Mouse (Mus musculus) 3134 (cell line): ENCODE measurements around the gene 1110051M20Rik.

Experiments used
- DNase-seq: peaks from one replicate; pipeline ENCODE4 v3.0.0-alpha.2; 2011; ENCODE audit warnings: low spot score; ENCODE audit not compliant: insufficient read length; ENCODE audit errors: extremely low read depth

1110051M20Rik gene

GRCm38 (mm10) chr2:91268706-91269105, 175.8 kb downstream of the 1110051M20Rik start:
- no peak for DNase-seq

GRCm38 (mm10) chr2:91268042-91268441, 176.5 kb downstream of the 1110051M20Rik start:
- no peak for DNase-seq

- DNase-seq, result peak; percentile 97
Measured at GRCm38 (mm10) chr2:91264711-91265681, 179.5 kb downstream of the 1110051M20Rik start, which contains the start of gene Arfgap2. Gene Arfgap2, plus strand, starts transcription at chr2:91264974.

- no peak for DNase-seq
Measured at GRCm38 (mm10) chr2:91263692-91264660, 180.5 kb downstream of the 1110051M20Rik start.

- no peak for DNase-seq
Measured at GRCm38 (mm10) chr2:91259493-91259892, 185.0 kb downstream of the 1110051M20Rik start.

- no peak for DNase-seq
Measured at GRCm38 (mm10) chr2:91258830-91259229, 185.7 kb downstream of the 1110051M20Rik start.

GRCm38 (mm10) chr2:91258054-91258453, 186.4 kb downstream of the 1110051M20Rik start:
- DNase-seq, result peak; percentile 39

GRCm38 (mm10) chr2:91257126-91257980, 187.2 kb downstream of the 1110051M20Rik start:
- DNase-seq, result peak; percentile 75

- peak; percentile 79 for DNase-seq
Measured at GRCm38 (mm10) chr2:91256256-91257125, 188.0 kb downstream of the 1110051M20Rik start.

GRCm38 (mm10) chr2:91255661-91256150, 188.8 kb downstream of the 1110051M20Rik start, which contains the start of gene Pacsin3:
Gene Pacsin3, plus strand, starts transcription at chr2:91255954.
- DNase-seq, result no peak

- no peak for DNase-seq
Measured at GRCm38 (mm10) chr2:91254725-91255380, 189.7 kb downstream of the 1110051M20Rik start.

GRCm38 (mm10) chr2:91252512-91252911, 192.0 kb downstream of the 1110051M20Rik start:
- no peak for DNase-seq

- no peak for DNase-seq
Measured at GRCm38 (mm10) chr2:91252001-91252400, 192.5 kb downstream of the 1110051M20Rik start.

- DNase-seq, result peak; percentile 28
Measured at GRCm38 (mm10) chr2:91248366-91248765, 196.1 kb downstream of the 1110051M20Rik start.

- no peak for DNase-seq
Measured at GRCm38 (mm10) chr2:91244557-91245228, 199.8 kb downstream of the 1110051M20Rik start.

- DNase-seq, result no peak
Measured at GRCm38 (mm10) chr2:91243416-91243815, 201.1 kb downstream of the 1110051M20Rik start.

- DNase-seq, result no peak
Measured at GRCm38 (mm10) chr2:91242547-91242946, 202.0 kb downstream of the 1110051M20Rik start.
